Mouse (Mus musculus) ovary, adult 18-20 months (tissue): ENCODE measurements around the gene Pcnp.
"Not testable (repeated sequence)": the region's sequence is repeated elsewhere in the genome, so short reads cannot be mapped to it uniquely, and the experiment has no call there.

Experiments
- DNase-seq: peaks from one replicate; pipeline ENCODE4 v3.0.0; 2022; ENCODE audit warnings: low spot score, mixed read lengths

The Pcnp gene

DNA sequence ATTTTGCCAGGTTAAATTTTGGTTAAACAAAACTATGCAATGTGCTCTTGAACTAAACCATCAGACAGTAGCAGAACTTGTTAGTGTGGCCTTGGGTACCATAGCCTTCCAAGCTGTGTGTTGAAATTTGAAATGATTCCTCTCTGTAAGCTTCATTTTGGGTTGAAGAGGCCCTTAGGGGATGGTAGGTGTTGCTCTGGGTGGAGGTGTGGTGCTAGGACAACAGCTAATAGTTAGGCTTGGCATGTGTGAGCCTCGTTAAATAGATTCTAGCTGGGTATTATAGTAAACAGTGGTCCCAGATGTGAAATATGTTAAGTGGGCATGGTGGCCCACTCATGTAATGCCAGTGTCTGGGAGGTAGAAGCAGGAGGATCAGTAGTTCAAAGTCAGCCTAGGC is 62.3 kb downstream of the Pcnp start:
- no peak for DNase-seq

DNA sequence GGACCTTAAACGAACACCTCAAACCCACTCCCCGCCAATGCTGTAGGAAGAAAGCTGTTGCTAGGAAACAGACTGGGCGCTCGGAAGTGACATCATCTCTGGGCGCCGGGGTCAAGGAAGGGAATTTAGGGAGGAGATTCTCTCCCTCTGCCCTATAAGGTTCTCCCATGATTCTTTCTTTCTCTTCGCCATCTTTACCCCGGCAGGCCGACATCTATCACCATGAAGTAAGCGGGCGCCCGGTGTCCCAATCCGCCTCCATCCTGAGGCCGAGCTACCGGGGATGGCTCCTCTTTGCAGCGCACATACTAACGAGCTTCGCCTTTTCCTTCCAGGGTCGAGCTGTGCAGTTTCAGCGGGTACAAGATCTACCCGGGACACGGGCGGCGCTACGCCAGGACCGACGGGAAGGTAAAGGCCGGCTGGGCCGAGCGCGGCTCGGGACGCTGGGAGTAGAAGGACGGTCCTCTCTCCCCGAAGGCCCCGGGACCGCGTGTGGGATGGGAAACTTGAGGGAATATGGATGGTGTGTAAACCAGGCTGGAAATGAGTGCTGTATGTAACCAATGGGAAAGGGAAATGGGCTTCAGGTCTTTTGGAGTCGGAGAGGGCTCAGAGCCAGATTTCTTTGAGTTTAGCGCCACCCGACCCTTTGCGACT is 63.2 kb downstream of the Pcnp start, which contains the start of gene Rpl24:
Gene Rpl24, plus strand, starts transcription at position 64 of the 660 bp plus-strand sequence.
- DNase-seq: peak; percentile 90

DNA sequence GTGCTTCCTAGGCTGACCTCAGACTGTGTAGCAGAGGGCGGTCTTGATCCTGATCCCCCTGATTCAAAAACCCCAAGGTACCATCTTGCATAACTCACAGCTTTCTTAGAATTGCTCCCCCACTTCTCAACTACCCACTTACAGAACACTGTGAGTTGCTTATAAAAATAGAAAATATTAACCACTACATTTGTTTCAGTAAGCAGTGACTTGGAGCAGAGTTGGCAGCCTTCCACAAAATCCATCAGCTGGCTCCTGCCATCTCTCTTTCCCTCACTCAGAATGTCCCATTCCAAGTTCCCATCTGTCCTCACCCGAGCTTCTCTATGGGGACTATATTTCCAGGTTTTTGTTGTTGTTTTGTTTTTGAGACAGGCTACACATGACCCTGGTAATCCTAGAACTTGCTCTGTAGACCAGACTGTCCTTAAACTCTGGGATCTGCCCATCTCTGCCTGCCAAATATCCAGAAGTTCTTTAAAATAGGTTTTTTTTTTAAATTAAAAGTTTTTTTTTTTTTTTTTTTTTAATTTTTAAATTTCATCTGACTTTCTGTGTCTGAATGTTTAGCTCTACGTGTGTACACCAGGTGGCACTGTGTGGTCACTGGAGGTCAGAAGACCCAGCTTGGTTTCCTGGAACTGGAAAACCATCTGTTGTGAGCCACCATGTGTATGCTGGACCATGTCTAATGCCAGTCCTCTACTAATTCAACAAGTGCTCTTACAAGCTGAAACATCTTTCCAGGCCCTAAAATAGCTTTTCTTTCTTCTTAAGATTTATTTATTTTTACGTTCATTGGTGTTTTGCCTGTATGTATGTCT is 65.2 kb downstream of the Pcnp start:
- no peak for DNase-seq

DNA sequence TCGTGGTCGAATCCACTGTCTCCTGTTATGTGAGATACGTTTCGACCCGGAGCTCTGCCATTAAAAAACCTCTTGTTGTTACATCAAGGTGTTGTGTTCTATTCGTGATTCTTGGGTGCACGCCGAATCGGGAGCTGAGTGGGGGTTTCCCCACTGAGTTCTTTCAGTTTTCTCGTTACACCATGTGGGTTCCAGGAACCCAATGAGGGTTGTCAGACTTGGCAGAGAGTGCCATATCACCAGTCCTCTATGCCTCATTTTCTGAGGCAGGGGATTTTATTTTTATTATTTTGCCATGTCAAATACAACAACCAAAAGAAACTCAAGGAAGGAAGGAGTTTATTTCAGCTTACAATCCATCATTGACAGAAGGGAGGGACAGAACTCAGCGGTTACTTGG is 66.5 kb downstream of the Pcnp start:
- not testable (repeated sequence) for DNase-seq
